Mouse (Mus musculus) myocyte (in vitro differentiated cells): ENCODE results near the gene 9930104L06Rik. TPM values are rescaled to one million over a fixed set of nuclear protein-coding genes. Genes with fewer than 3 reads are reported as not detected.

Experiments
- H3K27me3 ChIP-seq: one replicate; pipeline ENCODE4 v1.6.1; 2011; ENCODE audit not compliant: control insufficient read depth, insufficient read depth, insufficient read length
- H3K36me3 ChIP-seq: one replicate; pipeline ENCODE4 v1.6.1; 2011; ENCODE audit not compliant: control insufficient read depth, insufficient read depth
- H3K4me2 ChIP-seq: one replicate; pipeline ENCODE4 v1.6.1; 2011; ENCODE audit warnings: low read depth, control low read depth
- H3K4me3 ChIP-seq: one replicate; pipeline ENCODE4 v1.5.1; 2011; ENCODE audit warnings: mild to moderate bottlenecking, control low read depth, moderate library complexity
- H3K79me2 ChIP-seq: one replicate; pipeline ENCODE4 v1.6.1; 2011; ENCODE audit not compliant: control insufficient read depth, insufficient read depth
- H3ac ChIP-seq: one replicate; pipeline ENCODE4 v1.6.1; 2011; ENCODE audit not compliant: control insufficient read depth, insufficient read length
- CEBPB ChIP-seq: IDR thresholded peaks from 2 replicates; pipeline ENCODE4 v1.6.1; 2011; ENCODE audit warnings: mild to moderate bottlenecking, moderate library complexity; ENCODE audit not compliant: poor library complexity, insufficient read depth, severe bottlenecking
- E2F4 ChIP-seq: IDR thresholded peaks from one replicate; pipeline ENCODE4 v1.6.1; 2011; ENCODE audit warnings: mild to moderate bottlenecking, control low read depth, moderate library complexity; ENCODE audit not compliant: insufficient read depth
- MAX ChIP-seq: IDR thresholded peaks from one replicate; pipeline ENCODE4 v1.6.1; 2011; ENCODE audit warnings: low read depth, mild to moderate bottlenecking, control low read depth
- MYOD1 ChIP-seq, 3 experiments: IDR thresholded peaks; one replicate each; pipeline ENCODE4 v1.6.1; 2011; ENCODE audit warnings: control low read depth in 2 of 3, low read depth in 2 of 3, mild to moderate bottlenecking in 2 of 3, moderate library complexity in 1 of 3; ENCODE audit not compliant: insufficient read length in 2 of 3, control insufficient read depth in 1 of 3
- MYOG ChIP-seq, 3 experiments: IDR thresholded peaks; one replicate each; pipeline ENCODE4 v1.6.1; 2011; ENCODE audit warnings: control low read depth in 2 of 3, low read depth in 2 of 3, mild to moderate bottlenecking in 2 of 3; ENCODE audit not compliant: insufficient read length in 2 of 3, control insufficient read depth in 1 of 3, insufficient read depth in 1 of 3
- POLR2A ChIP-seq: IDR thresholded peaks from one replicate; pipeline ENCODE4 v1.6.1; 2011; ENCODE audit warnings: low read depth, mild to moderate bottlenecking, control low read depth, moderate library complexity; ENCODE audit not compliant: insufficient read length
- REST ChIP-seq: IDR thresholded peaks from one replicate; pipeline ENCODE4 v1.6.1; 2011; ENCODE audit warnings: mild to moderate bottlenecking, control low read depth, moderate library complexity; ENCODE audit not compliant: insufficient read depth, insufficient read length
- SRF ChIP-seq: IDR thresholded peaks from one replicate; pipeline ENCODE4 v1.6.1; 2011; ENCODE audit warnings: low read depth; ENCODE audit not compliant: control insufficient read depth, insufficient read length
- TCF12 ChIP-seq: IDR thresholded peaks from one replicate; pipeline ENCODE4 v1.6.1; 2011; ENCODE audit warnings: mild to moderate bottlenecking, control low read depth; ENCODE audit not compliant: poor library complexity, insufficient read depth, severe bottlenecking
- TCF3 ChIP-seq: IDR thresholded peaks from one replicate; pipeline ENCODE4 v1.6.1; 2011; ENCODE audit warnings: low read depth, control low read depth; ENCODE audit not compliant: insufficient read length
- USF1 ChIP-seq: IDR thresholded peaks from one replicate; pipeline ENCODE4 v1.6.1; 2011; ENCODE audit warnings: low read depth, mild to moderate bottlenecking, control low read depth, moderate library complexity
- polyA plus RNA-seq: library from polyadenylated mRNA; unstranded; fragments of >200 nt; fragmentation: generic; extraction: Trizol; gene quantifications from one replicate; pipeline ENCODE4 v1.2.1, GENCODE M21; 2012; ENCODE audit warnings: missing spikeins

The 9930104L06Rik gene
- polyA plus RNA-seq, 1 experiment = 4.5 TPM

DNA sequence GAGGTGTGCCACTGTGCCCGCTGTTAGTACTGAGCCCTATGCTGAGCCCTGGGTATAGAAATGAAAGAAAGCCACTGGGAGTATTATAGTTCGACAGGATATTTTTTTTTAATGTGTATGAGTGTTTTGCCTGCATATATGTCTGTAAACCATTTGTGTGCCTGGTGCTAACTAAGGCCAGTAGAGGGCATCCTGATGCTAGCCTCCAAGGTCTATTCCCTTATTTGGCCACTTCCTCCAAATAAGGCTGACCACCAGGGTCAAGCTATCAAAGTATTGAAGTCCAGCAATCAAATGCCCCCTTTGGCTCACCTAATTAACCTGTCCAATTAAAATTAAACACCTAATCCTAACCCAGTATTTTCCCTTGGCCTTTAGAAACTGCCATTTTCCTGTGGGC, 8.1 kb downstream of the 9930104L06Rik start:
- Histone ChIP-seq H3K4me3 (no peak overlapping the region), H3K79me2 (no peaks in the 10 kb centered on the region), H3ac (no peak overlapping the region), H3K27me3 (no peaks in the 10 kb centered on the region), H3K36me3 (peaks cover 8% of the 10 kb centered on the region), H3K4me2 (no peak overlapping the region)
- TF ChIP-seq REST (no peak), SRF (peak; percentile 95)

DNA sequence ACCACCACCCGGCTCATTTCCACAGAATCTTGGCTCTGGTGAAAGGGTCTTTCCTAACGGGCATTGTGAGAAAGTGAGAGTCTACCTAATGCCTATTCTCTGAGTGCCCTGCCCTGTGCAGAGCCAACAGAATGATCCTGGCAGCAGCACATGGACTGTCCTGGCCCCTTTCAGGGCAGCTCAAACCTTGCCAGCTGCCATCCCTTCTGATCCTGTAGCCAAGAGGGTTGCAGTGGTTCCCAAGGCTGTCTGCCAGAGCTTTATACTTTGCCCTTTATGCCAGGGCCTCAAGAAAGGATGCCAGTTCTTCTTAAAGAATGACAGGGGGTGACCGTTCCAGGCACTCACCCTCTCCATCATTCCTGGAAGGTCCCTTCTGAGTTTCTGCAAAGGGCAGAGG, 12.6 kb downstream of the 9930104L06Rik start:
- Histone ChIP-seq H3K4me3 (no peak overlapping the region), H3K27me3 (peaks cover 16% of the 10 kb centered on the region), H3K4me2 (no peak overlapping the region), H3ac (no peak overlapping the region), H3K79me2 (no peaks in the 10 kb centered on the region), H3K36me3 (no peaks in the 10 kb centered on the region)
- TF ChIP-seq USF1 (no peak), TCF3 (no peak), E2F4 (no peak), REST (no peak)

DNA sequence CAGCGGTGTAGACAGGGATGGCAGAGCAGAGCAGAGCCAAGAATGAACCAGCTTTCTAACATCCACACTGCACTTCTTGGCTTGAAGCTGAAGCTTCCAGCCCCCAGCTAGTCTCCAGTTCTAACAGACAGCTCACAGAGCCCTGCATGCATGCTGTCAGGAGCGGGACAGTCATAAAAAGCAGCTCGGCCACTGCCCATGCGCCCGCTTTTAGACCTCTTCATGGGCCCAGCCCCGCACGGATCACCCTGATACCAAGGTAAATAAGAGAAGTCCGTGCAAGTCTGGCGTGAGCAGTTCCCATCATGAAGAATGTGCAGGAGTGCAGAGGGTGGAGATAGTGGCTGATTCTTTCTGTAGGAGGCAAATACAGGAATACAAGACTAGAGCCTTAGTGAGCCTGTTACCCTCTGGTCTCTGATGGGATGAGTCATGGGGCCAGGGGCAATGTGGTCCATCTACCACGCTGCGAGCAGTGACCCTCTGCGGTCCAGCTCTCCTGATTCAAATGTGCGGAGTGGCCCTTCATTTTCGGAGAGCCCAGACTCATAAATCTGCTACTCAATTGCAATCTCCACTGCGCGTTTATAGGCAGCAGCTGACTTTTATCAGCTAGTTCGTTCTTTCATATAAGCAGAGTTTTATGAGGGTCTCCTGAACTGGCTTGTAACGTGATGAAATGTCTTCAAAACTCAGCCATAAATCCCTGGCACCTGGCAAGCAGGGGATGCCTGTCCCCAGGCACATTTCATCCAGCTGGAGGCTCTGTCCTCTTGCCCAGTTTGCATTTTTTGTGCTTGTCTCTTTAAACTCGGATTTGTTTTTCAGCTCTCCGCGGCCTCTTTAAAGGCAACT, 13.6 kb downstream of the 9930104L06Rik start:
- Histone ChIP-seq H3K4me2 (no peak overlapping the region), H3K79me2 (no peaks in the 10 kb centered on the region), H3K4me3 (no peak overlapping the region), H3ac (no peak overlapping the region), H3K36me3 (no peaks in the 10 kb centered on the region), H3K27me3 (peaks cover 21% of the 10 kb centered on the region)
- TF ChIP-seq SRF = no peak

DNA sequence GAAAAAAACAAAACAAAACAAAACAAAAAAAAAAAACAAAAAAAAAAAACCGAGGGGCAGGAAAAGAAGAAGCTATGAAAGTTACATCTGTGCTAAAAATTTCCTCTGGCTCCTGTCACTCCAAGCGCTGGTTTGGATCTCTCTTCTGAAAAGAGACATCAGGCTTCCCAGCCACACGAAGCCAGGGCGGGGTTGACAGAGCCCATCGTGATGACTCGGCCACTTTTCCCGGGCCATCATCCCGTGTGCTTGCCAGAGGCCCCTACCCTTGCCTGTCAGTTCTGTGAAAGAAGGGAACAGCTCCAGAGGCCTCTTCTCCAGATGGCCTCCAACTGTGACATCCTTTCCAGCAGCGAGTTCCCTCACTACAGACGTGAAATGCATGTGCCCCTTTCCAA, 14.2 kb downstream of the 9930104L06Rik start:
- no peaks in the 10 kb centered on the region for H3K79me2 ChIP-seq
- TF ChIP-seq E2F4 (no peak), REST (no peak), POLR2A (no peak), MAX (no peak), MYOG (IDR thresholded peaks at IDR 0.05; ENCODE audit: control insufficient read depth in 1 of 3, insufficient read depth in 1 of 3, insufficient read length in 2 of 3, low read depth in 2 of 3) (no peak), MYOD1 (IDR thresholded peaks at IDR 0.05; ENCODE audit: control insufficient read depth in 1 of 3, insufficient read length in 2 of 3, low read depth in 2 of 3) (no peak), USF1 (no peak), SRF (no peak), CEBPB (no peak)
- no peak overlapping the region for H3ac ChIP-seq
- H3K27me3 ChIP-seq = peaks cover 25% of the 10 kb centered on the region
- H3K4me2 ChIP-seq = no peak overlapping the region
- no peak overlapping the region for H3K4me3 ChIP-seq
- H3K36me3 ChIP-seq = no peaks in the 10 kb centered on the region

DNA sequence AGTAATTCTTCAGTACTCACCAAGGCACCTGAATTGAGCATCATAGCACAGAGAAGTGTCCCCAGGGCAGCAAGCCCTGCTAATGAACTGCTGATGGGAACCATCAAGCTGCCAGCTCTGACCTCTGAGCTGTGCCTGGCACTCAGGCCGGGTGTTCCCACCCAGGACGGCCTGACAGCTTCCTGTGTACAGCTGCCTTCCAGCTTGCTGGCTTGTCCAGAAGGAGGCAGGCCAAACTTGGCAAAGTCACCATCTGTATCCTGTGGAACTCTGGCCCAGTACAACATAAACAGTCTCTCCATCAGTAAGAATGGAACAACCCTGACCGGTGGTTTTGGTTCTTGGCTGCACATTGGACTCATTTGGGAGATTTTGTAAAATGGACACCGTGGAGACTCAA, 16.7 kb downstream of the 9930104L06Rik start:
- no peak for TF ChIP-seq MYOG (IDR thresholded peaks at IDR 0.05; ENCODE audit: control insufficient read depth in 1 of 3, insufficient read depth in 1 of 3, insufficient read length in 2 of 3, low read depth in 2 of 3)
- TF ChIP-seq TCF3 = no peak
- TF ChIP-seq REST = no peak
- no peak for TF ChIP-seq CEBPB
- TF ChIP-seq MAX = no peak
- no peak for TF ChIP-seq TCF12
- TF ChIP-seq POLR2A = no peak
- H3K27me3 ChIP-seq = peaks cover 43% of the 10 kb centered on the region

DNA sequence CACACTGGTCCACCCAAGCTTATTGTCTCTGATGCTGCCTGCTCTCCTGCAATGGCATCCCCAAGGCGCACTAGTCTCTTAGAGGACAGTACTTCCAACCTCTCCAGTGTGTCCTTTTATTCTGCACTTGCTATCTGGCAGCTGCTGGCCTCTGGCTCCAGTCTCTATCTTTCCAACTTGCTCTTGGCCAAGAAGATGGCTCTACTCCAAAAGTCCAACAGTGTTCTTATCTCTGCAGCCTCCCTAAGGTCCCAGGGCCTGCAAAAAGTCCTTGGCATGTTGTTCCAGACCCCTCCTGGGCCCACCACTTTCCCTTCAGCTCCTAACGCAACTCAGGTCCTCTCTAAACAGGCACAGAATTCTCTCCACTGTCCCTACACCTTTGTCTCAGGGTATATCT, 20.4 kb downstream of the 9930104L06Rik start:
- H3K4me2 ChIP-seq = no peak overlapping the region
- H3K27me3 ChIP-seq = peaks cover 60% of the 10 kb centered on the region
- no peaks in the 10 kb centered on the region for H3K79me2 ChIP-seq
- H3K4me3 ChIP-seq = no peak overlapping the region
- no peak for TF ChIP-seq MAX
- no peak for TF ChIP-seq USF1
- TF ChIP-seq MYOD1 (IDR thresholded peaks at IDR 0.05; ENCODE audit: control insufficient read depth in 1 of 3, insufficient read length in 2 of 3, low read depth in 2 of 3) = no peak
- no peak overlapping the region for H3ac ChIP-seq
- no peaks in the 10 kb centered on the region for H3K36me3 ChIP-seq

More for the DNA sequence above, 16.7 kb downstream of the 9930104L06Rik start:
- Histone ChIP-seq H3K36me3 (no peaks in the 10 kb centered on the region), H3ac (no peak overlapping the region), H3K4me2 (no peak overlapping the region), H3K79me2 (no peaks in the 10 kb centered on the region), H3K4me3 (no peak overlapping the region)
